Mouse (Mus musculus) midbrain, embryonic 14.5 days (tissue): ENCODE results near the gene Pgf. TPM values are rescaled to one million over a fixed set of nuclear protein-coding genes. Genes with fewer than 3 reads are reported as not detected.

Source experiments
- ATAC-seq: fragments of 200-750 bp; cut with Nextera tagmentation; 2 replicates; pipeline ENCODE4 v1.8.0; 2017; ENCODE audit warnings: moderate number of reproducible peaks, moderate library complexity; ENCODE audit not compliant: low FRiP score, low TSS enrichment
- DNase-seq: peaks from one replicate; pipeline ENCODE4 v3.0.0-alpha.2; 2015
- H3K27ac ChIP-seq: fragments of 300-500 bp; sonication (generic); replicated peaks from 2 replicates; pipeline ENCODE4 v1.5.1; 2014; ENCODE audit warnings: mild to moderate bottlenecking, low read depth, low read length, moderate library complexity
- H3K27me3 ChIP-seq: fragments of 300-500 bp; sonication (generic); 2 replicates; pipeline ENCODE4 v1.6.1; 2014; ENCODE audit warnings: low read length, control low read depth, mixed read lengths; ENCODE audit not compliant: control insufficient read depth, insufficient read depth
- H3K36me3 ChIP-seq: fragments of 300-500 bp; sonication (generic); 2 replicates; pipeline ENCODE4 v1.6.1; 2014; ENCODE audit warnings: low read length, control low read depth; ENCODE audit not compliant: control insufficient read depth, insufficient read depth
- H3K4me1 ChIP-seq: fragments of 300-500 bp; sonication (generic); 2 replicates; pipeline ENCODE4 v1.6.1; 2014; ENCODE audit warnings: mild to moderate bottlenecking, antibody characterized with exemption, low read length, control low read depth; ENCODE audit not compliant: control insufficient read depth, insufficient read depth
- H3K4me2 ChIP-seq: fragments of 300-500 bp; sonication (generic); 2 replicates; pipeline ENCODE4 v1.6.1; 2014; ENCODE audit warnings: mild to moderate bottlenecking, low read length, moderate library complexity
- H3K4me3 ChIP-seq: fragments of 300-500 bp; sonication (generic); replicated peaks from 2 replicates; pipeline ENCODE4 v1.5.1; 2014; ENCODE audit warnings: low read depth, low read length
- H3K9ac ChIP-seq: fragments of 300-500 bp; sonication (generic); replicated peaks from 2 replicates; pipeline ENCODE4 v1.6.1; 2014; ENCODE audit warnings: mild to moderate bottlenecking, low read length, moderate library complexity
- H3K9me3 ChIP-seq: fragments of 300-500 bp; sonication (generic); 2 replicates; pipeline ENCODE4 v1.6.1; 2016; ENCODE audit warnings: low read length, control low read depth, mixed read lengths; ENCODE audit not compliant: control insufficient read depth
- WGBS: fragments of 180-500 bp; shearing (Covaris S2); extraction: QIAGEN DNeasy Blood & Tissue Kit; methylation state at CpG from one replicate; pipeline ENCODE4 v1.1.7; 2014; 5-methylcytosine and 5-hydroxymethylcytosine counted together
- polyA plus RNA-seq: library from polyadenylated mRNA; unstranded; fragments of >200 nt; fragmentation: Nextera tagmentation; extraction: Ambion mirVana; gene quantifications from 2 replicates; pipeline ENCODE4 v1.2.1, GENCODE M21; 2014

Pgf gene
- polyA plus RNA-seq, 1 experiment from 2014 or later: 6.0 TPM

DNA sequence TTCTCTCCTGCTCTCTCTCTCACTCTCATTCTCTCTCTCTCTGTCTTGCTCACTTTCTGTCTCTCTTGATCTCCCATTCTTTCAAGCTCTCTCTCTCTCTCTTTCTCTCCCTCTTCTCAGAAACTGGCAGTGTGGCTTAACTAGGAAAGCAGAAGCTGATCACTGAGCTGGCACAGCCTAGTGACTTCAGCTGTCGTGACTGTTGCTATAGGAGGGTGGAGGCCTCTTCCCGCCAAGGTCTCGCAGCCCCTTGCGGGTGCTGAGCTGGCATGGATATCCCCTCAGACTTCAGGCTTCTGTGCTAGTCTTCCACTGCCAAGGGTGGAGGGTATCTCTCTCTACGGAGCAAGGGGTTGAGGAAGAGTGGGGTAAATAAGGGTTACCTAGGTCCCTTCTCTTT, 5.3 kb upstream of the Pgf start:
- no peak for ATAC-seq
- H3K27me3 ChIP-seq: no peaks in the 10 kb centered on the region; the same call in 1 of the 2 replicates
- no peaks in the 10 kb centered on the region for H3K9me3 ChIP-seq
- no peak overlapping the region for H3K4me2 ChIP-seq
- H3K4me1 ChIP-seq: peaks cover 12% of the 10 kb centered on the region
- no peaks in the 10 kb centered on the region for H3K36me3 ChIP-seq
- no peak overlapping the region for H3K9ac ChIP-seq
- H3K27ac ChIP-seq: no peak overlapping the region
- WGBS: 64% methylated on average over 5 of the region's 5 CpGs
- no peak for DNase-seq
- no peak overlapping the region for H3K4me3 ChIP-seq

DNA sequence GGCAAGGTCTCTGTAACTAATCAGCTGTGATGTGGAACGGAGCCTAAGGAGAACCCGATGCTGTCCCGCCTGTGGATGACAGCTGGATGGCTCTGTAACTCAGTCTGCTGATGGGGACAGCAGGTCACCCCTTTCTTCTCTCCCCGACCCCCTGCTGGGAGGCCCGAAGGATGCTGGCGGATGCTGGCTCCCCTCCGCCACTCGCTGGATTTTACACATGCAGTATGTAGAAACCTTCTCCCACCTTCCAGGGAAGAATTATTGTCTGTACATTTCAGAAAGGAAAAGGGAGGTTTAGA, 4.7 kb upstream of the Pgf start:
- ATAC-seq (no peak), DNase-seq (peak; percentile 56)
- WGBS: 7% methylated on average over 8 of the region's 8 CpGs
- Histone ChIP-seq H3K4me1 (peaks cover 14% of the 10 kb centered on the region), H3K9ac (no peak overlapping the region), H3K4me2 (peak overlapping the region; percentile 13; the same call in 1 of the 2 replicates), H3K9me3 (no peaks in the 10 kb centered on the region), H3K36me3 (no peaks in the 10 kb centered on the region), H3K27ac (no peak overlapping the region), H3K4me3 (no peak overlapping the region), H3K27me3 (peaks cover 5% of the 10 kb centered on the region)

DNA sequence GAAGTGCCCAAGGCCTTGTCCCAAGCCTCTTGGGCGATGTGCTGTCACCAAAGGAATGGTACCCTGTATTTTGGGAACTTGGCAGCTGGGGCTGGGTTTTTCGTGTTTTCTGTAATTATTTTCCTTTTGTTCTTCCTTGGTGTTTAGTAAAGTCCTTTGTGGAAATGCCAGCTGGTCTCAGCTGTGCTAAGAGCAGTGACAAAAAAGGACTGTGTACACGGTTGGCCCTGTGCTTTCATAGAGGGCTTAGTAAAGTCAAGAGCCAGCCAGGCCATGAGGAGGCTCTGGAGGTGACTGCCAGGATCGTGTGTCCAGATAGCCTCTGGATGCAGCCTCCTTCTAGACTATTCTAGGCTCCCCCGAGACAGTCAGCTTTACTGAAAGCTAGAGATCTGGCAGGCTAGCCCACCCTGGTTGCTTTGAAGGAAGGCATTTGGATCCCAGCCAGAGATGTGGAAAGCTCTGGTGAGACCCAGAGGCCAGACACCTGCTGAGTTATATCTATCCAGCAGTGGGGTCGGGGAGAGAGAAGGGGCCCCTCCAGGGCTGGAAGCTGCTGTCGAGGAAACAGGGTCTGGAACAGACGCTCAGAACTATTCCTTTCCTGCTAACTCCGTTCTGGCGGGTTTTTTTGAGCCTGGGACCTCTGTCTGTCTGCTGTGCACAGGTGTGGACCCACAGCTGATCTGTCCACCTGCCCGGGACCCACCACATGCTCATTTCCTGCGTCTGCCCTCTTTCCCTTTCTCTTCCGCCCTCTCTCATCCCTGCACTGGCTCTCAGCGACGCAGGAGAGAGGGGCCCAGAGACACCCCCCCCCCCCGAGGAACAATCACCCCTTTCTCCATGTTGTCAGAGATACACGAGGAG, 4.1 kb upstream of the Pgf start:
- Histone ChIP-seq H3K4me3 (no peak overlapping the region), H3K4me1 (peaks cover 20% of the 10 kb centered on the region), H3K9me3 (no peaks in the 10 kb centered on the region), H3K4me2 (peak overlapping the region; percentile 13; the same call in 1 of the 2 replicates), H3K27ac (0 out of 2 replicates have a peak overlapping the region, but pooled peaks have one; percentile 1), H3K27me3 (peaks cover 6% of the 10 kb centered on the region), H3K36me3 (no peaks in the 10 kb centered on the region), H3K9ac (no peak overlapping the region)
- 17% methylated on average over 17 of the region's 17 CpGs for WGBS
- peak; percentile 50 for DNase-seq
- no peak for ATAC-seq

DNA sequence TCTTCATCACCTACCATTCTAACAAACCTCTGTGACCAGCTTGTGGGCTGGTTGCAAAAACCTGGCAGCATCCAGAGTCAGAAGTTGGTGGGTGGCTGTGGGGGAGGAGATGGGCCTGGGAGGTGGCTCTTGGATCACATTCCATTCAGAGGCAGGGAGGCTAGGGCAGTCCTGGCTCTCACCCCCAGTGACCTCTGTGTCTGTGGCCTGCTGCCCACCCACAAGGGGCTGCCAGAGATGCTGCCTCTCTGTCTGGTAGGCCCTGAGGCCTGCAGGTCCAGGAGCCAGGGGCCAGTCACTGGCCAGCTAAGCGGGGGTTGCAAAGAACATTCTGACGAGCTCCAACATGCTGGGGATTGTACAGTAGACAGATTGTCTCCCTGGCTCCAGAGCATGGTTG, 704 bp upstream of the Pgf start:
- peaks cover 6% of the 10 kb centered on the region for H3K27me3 ChIP-seq
- H3K4me3 ChIP-seq: no peak overlapping the region
- DNase-seq (no peak), ATAC-seq (no peak)
- no peak overlapping the region for H3K9ac ChIP-seq
- no peaks in the 10 kb centered on the region for H3K9me3 ChIP-seq
- H3K36me3 ChIP-seq: no peaks in the 10 kb centered on the region
- H3K4me2 ChIP-seq: no peak overlapping the region
- H3K4me1 ChIP-seq: peaks cover 39% of the 10 kb centered on the region
- 71% methylated on average over 2 of the region's 2 CpGs for WGBS
- no peak overlapping the region for H3K27ac ChIP-seq

DNA sequence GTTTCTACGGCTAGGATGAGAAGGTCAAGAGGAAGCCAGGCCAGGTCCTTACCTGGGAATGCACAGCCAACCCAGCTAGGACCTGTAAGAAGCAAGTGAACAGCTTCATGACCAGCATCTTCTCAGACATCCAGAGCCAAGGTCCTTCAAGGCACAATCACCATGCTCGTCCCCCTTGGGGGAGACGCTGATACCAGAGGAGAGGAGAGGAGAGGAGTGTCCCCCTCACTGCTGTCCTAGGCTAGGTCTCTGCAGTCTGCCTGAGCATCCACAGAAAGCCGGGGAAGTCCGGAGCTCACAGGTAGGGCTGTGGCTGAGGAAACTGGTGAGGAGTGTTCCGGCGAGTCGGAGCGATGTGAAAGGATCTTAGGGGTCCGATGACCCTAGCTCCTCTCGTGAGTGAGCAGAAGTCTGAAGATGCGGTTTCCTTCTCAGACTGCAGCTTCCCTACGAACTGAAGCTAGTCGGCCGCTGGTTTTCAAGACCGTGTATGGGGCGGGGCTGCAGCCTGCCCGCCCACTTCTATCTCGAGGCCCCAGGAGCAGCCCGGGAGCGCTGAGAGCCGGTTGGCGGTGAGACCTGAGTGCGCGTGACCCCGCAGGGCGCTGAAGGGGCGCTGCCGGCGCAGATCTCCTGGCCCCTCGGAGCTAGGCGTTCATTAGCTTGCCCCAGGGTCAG, 605 bp downstream of the Pgf start:
- no peaks in the 10 kb centered on the region for H3K36me3 ChIP-seq
- H3K4me2 ChIP-seq: peak overlapping the region; percentile 62
- H3K4me1 ChIP-seq: peaks cover 33% of the 10 kb centered on the region
- H3K9ac ChIP-seq: no peak overlapping the region; the same call in 1 of the 2 replicates
- peaks cover 6% of the 10 kb centered on the region for H3K27me3 ChIP-seq
- WGBS: 4% methylated on average over 32 of the region's 32 CpGs
- ATAC-seq (0 out of 2 replicates have a peak, but pooled peaks have one; percentile 11), DNase-seq (peak; percentile 63)
- H3K4me3 ChIP-seq: peak overlapping the region; percentile 28
- no peaks in the 10 kb centered on the region for H3K9me3 ChIP-seq
- no peak overlapping the region for H3K27ac ChIP-seq

DNA sequence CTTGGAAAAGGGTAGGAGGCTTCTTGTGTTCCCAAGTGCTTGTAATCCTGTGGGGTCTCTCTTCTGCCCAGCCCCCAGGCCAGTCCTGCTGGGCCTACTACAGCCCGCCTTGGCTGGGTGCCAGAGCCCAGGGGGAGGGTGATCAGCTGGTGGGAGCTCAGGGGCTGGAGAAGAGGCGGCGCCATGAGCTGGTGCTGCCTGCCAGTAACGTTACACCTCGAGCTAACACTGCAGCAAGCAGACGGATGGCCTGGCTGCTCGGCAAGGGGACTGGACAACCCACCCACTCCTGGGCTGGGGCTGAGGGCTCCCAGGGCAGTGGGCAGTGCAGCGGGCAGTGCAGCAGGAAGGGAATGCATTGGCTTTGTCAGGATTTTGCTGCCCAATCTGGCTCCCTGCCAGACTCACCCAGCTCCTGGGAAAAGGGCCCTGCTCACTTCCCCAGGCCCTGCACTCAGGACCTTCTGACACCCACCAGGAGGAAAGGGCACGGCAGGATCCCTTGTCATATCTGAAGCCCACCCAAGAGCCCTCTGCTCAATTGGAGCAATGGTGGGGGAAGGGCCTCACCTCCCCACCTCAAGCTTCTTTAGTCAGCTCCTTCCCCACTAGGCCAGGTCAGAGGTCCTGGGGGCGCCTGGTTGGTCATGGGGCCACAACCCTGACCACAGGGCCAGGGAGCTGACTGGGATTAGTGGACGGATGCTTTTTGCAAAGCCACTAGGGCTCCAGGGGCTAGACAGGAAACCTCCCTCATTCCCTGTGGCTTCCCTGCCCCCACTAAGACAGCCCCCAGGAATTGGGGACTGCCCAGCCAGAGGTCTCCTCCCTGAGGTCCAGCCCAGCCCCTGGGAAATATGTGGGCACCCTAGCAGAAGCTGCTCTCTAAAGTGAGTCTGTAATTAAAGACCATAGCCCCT, 1.4 kb downstream of the Pgf start:
- H3K27ac ChIP-seq: peak overlapping the region; percentile 37; the same call in 1 of the 2 replicates
- 7% methylated on average over 11 of the region's 11 CpGs for WGBS
- no peaks in the 10 kb centered on the region for H3K36me3 ChIP-seq
- DNase-seq: peak; percentile 85
- H3K4me1 ChIP-seq: peaks cover 27% of the 10 kb centered on the region
- peak; percentile 84 for ATAC-seq
- no peaks in the 10 kb centered on the region for H3K9me3 ChIP-seq
- H3K27me3 ChIP-seq: peaks cover 6% of the 10 kb centered on the region
- peak overlapping the region; percentile 9 for H3K9ac ChIP-seq
- peak overlapping the region; percentile 62 for H3K4me2 ChIP-seq
- peak overlapping the region; percentile 28; the same call in 1 of the 2 replicates for H3K4me3 ChIP-seq

DNA sequence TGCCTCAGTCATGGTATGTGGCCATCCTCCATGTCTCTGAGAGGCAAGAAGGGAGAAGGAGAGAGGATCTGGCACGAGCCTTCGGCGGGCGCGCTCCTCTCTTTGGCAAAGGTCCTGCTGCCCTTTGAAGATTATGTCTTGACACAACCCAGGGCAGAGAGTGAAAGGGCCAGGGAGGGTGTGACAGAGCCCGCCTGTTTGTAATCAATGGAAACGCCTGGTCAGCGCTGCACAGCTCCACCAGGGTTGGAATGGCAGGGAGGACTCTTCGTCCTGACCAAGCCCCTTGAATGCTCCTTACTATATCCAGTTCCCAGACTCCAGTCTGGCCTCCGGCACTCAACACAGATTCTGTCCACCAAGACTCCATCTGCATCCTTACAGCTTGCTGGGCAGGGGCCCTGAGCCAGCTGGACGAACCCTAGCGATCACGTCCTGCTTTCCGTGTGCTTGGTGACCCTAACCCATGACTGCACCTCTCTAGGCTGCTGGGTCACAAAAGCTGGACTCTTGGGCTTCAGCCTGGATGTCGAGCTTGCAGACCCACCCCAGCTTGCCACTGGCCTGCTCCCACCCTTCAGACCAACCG, 2.4 kb downstream of the Pgf start:
- H3K4me2 ChIP-seq: peak overlapping the region; percentile 62
- 39% methylated on average over 16 of the region's 16 CpGs for WGBS
- peaks cover 27% of the 10 kb centered on the region for H3K4me1 ChIP-seq
- H3K9me3 ChIP-seq: no peaks in the 10 kb centered on the region
- H3K4me3 ChIP-seq: 0 out of 2 replicates have a peak overlapping the region, but pooled peaks have one; percentile 8
- H3K9ac ChIP-seq: no peak overlapping the region; the same call in 1 of the 2 replicates
- DNase-seq (no peak), ATAC-seq (0 out of 2 replicates have a peak, but pooled peaks have one; percentile 5)
- peaks cover 6% of the 10 kb centered on the region for H3K27me3 ChIP-seq
- 0 out of 2 replicates have a peak overlapping the region, but pooled peaks have one; percentile 13 for H3K27ac ChIP-seq
- H3K36me3 ChIP-seq: no peaks in the 10 kb centered on the region

DNA sequence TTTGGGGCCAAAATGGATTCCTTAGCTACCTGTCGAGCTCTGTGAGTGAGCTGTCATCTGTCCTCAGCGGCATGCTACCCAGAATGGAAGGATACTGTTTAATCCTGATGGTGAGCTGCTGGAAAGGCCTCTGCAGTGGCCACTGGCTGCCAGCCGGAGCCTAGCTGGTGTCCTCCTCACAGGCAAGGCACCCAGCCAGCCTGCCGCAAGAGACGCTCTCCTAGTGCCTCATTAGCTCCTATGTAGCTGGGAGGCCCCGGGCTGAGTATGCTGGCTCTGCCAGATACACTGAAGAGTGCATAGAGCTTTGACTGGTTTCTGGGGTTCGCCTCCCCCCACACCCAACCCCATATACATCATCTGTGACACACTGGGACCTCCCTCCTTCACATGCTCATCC, 3.6 kb downstream of the Pgf start:
- Histone ChIP-seq H3K4me3 (no peak overlapping the region), H3K9me3 (no peaks in the 10 kb centered on the region), H3K36me3 (no peaks in the 10 kb centered on the region), H3K9ac (no peak overlapping the region), H3K27ac (no peak overlapping the region), H3K4me1 (peaks cover 27% of the 10 kb centered on the region), H3K27me3 (peaks cover 6% of the 10 kb centered on the region), H3K4me2 (no peak overlapping the region)
- peak; percentile 18 for DNase-seq
- ATAC-seq: no peak
- WGBS: 69% methylated on average over 7 of the region's 7 CpGs
